Mouse (Mus musculus) mouse embryonic stem cell (cell line): ENCODE measurements around the gene Enpep.

Experiments
- in situ Hi-C, 2 experiments: fragments of 300-500 bp; cut with MboI; formaldehyde crosslinking; loops; 1 replicate in 1 of 2; 3 replicates in 1 of 2; pipeline ENCODE4 v1.14.3; 2019 to 2020; ENCODE audit warnings: low sequenced_read_pairs in 2 of 2, low pct_unique_long_range_greater_than_20kb in 1 of 2, mixed read lengths in 1 of 2; ENCODE audit not compliant: unreplicated experiment in 1 of 2

The Enpep gene

GRCm38 (mm10) chr3:129313671-129314415 lies 18.7 kb downstream of the Enpep start:
- in situ Hi-C loops: no loop called here

GRCm38 (mm10) chr3:129313221-129313620 lies 19.3 kb downstream of the Enpep start:
- in situ Hi-C loops: no loop called here

GRCm38 (mm10) chr3:129312511-129312910 lies 20.0 kb downstream of the Enpep start:
- in situ Hi-C loops: no loop called here

- in situ Hi-C loops: no loop called here
These were observed 20.6 kb downstream of the Enpep start for GRCm38 (mm10) chr3:129311951-129312350.

- in situ Hi-C loops: loop anchor here in 1 of 2 experiments (10.0 kb wide), 2 partner anchors 115 to 375 kb away; no protein-coding TSS in a partner anchor
These were observed 22.6 kb downstream of the Enpep start for GRCm38 (mm10) chr3:129309926-129310325.

- in situ Hi-C loops: loop anchor here in 1 of 2 experiments (10.0 kb wide), 2 partner anchors 116 to 376 kb away; no protein-coding TSS in a partner anchor
These were observed 23.6 kb downstream of the Enpep start for GRCm38 (mm10) chr3:129308876-129309275.

GRCm38 (mm10) chr3:129308102-129308752 lies 24.3 kb downstream of the Enpep start:
- in situ Hi-C loops: loop anchor here in 1 of 2 experiments (10.0 kb wide), 2 partner anchors 117 to 377 kb away; no protein-coding TSS in a partner anchor

- in situ Hi-C loops: loop anchor here (5.0 to 10.0 kb wide), 3 partner anchors 121 to 383 kb away; no protein-coding TSS in a partner anchor
These were observed 28.6 kb downstream of the Enpep start for GRCm38 (mm10) chr3:129303941-129304340.

GRCm38 (mm10) chr3:129299874-129300273 lies 32.6 kb downstream of the Enpep start:
- in situ Hi-C loops: loop anchor here (5.0 to 10.0 kb wide), 3 partner anchors 125 to 387 kb away; no protein-coding TSS in a partner anchor

- in situ Hi-C loops: no loop called here
These were observed 33.9 kb downstream of the Enpep start for GRCm38 (mm10) chr3:129298606-129299005.

GRCm38 (mm10) chr3:129296994-129297393 lies 35.5 kb downstream of the Enpep start:
- in situ Hi-C loops: no loop called here

GRCm38 (mm10) chr3:129295883-129296282 lies 36.6 kb downstream of the Enpep start:
- in situ Hi-C loops: no loop called here

- in situ Hi-C loops: no loop called here
These were observed 43.0 kb downstream of the Enpep start for GRCm38 (mm10) chr3:129289536-129289935.

- in situ Hi-C loops: no loop called here
These were observed 45.4 kb downstream of the Enpep start for GRCm38 (mm10) chr3:129287140-129287539.

GRCm38 (mm10) chr3:129286426-129286825 lies 46.1 kb downstream of the Enpep start:
- in situ Hi-C loops: no loop called here

GRCm38 (mm10) chr3:129284326-129284725 lies 48.2 kb downstream of the Enpep start:
- in situ Hi-C loops: no loop called here

- in situ Hi-C loops: no loop called here
These were observed 53.1 kb downstream of the Enpep start for GRCm38 (mm10) chr3:129279441-129279840.

- in situ Hi-C loops: no loop called here
These were observed 59.2 kb downstream of the Enpep start for GRCm38 (mm10) chr3:129273156-129273831.

GRCm38 (mm10) chr3:129270044-129270443 lies 62.5 kb downstream of the Enpep start:
- in situ Hi-C loops: no loop called here
